Mouse (Mus musculus) megakaryocyte-erythroid progenitor cell, adult 5-6 weeks (primary cell): ENCODE results near the gene St3gal4. TPM values are rescaled to one million over a fixed set of nuclear protein-coding genes. Genes with fewer than 3 reads are reported as not detected.
"Not testable (repeated sequence)": the region's sequence is repeated elsewhere in the genome, so short reads cannot be mapped to it uniquely, and the experiment has no call there.

Experiments
- ATAC-seq: replicated peaks from 2 replicates; pipeline ENCODE4 v1.8.0; 2016; ENCODE audit warnings: mild to moderate bottlenecking, inconsistent platforms; ENCODE audit not compliant: severe bottlenecking, poor library complexity, low FRiP score, low TSS enrichment
- total RNA-seq, 2 experiments: library from RNA; stranded (forward) in 1 of 2; stranded (reverse) in 1 of 2; fragments of 200-1000, 215-1000 nt in 1 of 2; fragments of >200 nt in 1 of 2; fragmentation: Nextera tagmentation in 1 of 2; gene quantifications; 2 replicates each; pipeline ENCODE4 v1.2.3; 2014 to 2017

Gene St3gal4
- total RNA-seq (2014; fragmentation: Nextera tagmentation): 43.1 and 47.0 TPM in 2 replicates
- 24.2 and 31.6 TPM in 2 replicates for total RNA-seq (2017)

- ATAC-seq: no peak
Observed at GRCm38 (mm10) chr9:35119168-35119567, at the start of gene St3gal4. St3gal4 (minus strand) TSS chr9:35119268.

GRCm38 (mm10) chr9:35166798-35167635 is 47.9 kb upstream of the St3gal4 start:
- ATAC-seq: no peak

DNA sequence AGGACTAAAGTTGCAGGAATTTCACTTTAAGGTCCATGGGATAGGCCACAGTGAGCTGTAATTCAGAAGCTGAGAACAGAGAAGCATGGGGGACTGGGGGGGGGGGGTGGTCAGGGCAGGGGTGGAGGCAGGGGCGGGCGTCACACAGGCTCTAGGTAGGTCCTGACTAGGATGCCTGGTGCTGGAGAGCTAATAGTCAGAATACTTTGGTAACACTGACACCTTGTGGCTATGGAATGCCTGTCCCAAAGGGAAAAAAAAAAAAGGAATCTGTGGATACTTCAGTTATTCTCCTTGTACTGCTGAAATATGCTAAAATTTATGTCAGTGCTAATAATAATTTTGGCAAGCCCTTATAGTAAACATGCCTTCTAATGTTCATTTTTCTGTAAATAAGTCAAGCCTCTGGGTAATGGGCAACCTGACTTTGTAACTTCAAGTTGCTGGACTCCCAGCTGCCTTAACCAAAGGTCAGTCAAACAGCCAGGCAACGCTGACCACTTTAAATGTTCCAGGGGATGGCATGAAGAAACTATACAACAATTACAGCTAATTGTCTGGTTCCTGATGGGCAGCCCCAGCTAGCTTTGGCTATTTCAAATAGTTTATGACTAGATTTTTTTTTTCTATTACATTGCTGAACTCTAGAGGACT is 47.2 kb upstream of the St3gal4 start:
- ATAC-seq: 0 out of 2 replicates have a peak, but pooled peaks have one; percentile 19

DNA sequence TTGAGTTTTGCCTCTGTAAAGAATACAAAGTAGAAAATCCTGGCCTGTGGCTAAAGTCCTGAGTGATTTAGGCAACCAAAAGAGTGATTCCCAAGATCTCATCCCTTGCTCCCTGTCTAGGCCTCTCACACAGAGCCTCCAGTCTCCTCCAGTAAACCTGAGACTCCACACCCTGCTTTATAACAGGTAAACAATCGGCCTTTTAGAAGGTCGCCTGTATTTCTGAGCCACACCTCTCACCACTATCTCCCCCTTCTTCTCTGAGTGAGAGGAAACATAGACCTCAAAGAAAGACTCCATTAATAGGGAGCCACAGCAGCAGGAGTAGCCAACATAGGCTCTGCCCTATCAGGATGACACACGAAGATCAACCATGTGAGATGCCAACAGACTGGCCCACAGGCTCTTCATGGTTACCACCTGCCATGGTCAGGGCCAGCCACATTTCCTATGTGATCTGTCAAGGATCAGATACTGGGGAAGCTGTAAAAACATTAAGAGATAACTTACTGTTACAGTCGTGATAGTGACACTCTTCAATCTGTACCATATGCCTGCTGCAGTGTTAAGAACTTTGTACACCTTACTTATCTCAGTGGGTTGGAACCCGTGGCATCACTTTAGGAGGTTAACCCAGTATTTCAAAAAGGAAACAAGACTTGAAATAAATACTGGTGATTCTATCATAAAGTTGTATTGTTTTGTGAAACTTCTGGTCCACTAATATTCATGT is 45.2 kb upstream of the St3gal4 start:
- peak; percentile 88 for ATAC-seq

DNA sequence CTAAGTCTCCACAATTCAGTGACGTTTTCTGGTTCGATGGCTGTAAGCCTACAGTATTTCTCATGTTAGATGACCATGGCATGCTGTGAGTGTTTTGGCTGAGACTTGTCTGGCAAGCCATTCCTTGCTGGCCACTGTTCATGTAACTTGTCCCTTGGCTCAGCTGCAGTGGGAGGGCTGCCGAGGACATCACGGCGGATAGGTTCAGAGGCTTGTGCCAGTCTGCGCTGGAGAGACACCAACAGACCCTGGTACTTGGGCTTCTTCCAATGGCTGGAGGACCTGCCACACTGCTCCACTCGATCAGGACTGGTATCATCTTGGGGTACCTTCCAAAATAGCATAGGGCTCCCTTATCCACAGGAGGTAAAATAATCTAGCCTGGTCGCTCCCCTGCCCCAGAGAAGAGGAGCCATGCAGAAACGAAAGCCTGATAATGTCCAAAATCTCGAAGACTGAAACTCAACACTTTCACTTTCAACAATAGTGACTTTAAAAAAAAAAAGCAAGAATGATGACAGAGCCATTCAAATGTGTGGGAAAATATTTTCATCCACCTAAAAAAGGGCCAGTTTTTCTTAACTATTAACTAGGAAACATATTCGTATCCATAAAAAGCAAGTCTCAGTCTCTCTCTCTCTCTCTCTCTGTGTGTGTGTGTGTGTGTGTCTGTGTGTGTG is 44.1 kb upstream of the St3gal4 start:
- no peak for ATAC-seq

- ATAC-seq: no peak
Observed at GRCm38 (mm10) chr9:35161721-35162120, 42.7 kb upstream of the St3gal4 start.

DNA sequence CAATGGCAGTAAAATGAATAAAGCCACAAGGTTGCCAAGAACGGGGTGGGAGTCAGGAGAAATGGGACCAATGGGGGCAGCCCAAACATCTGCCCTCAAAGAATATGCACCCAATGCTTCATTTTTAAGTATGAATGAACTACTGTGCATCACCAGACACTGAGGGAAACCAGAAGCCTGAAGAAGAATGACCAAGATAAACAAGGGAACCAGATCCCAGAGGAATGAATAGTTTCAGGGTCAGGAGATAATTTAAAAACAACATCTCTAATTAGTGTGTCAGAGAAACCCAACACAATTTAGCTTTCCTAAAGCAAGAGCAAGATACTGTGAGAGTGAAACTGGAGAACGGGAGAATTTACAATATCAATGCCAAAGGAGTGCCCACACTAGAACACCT is 41.6 kb upstream of the St3gal4 start:
- no peak for ATAC-seq

DNA sequence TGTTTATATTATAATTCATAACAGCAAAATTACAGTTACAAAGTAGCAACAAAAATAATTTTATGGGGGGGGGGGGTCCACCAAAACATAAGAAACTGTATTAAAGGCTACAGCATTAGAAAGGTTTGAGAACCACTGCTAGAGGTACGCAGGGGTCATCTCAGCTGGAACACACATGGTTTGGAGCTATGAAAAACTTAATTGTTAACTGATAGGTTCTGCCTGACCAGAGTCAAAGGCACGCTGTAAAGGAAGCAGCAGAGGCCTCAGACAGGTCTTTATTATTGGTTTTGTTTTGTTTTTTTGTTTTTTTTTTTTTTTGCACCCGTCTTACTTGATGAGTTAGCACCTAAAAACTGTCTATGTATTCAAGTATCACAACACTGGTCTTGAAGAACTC is 39.4 kb upstream of the St3gal4 start:
- no peak for ATAC-seq

DNA sequence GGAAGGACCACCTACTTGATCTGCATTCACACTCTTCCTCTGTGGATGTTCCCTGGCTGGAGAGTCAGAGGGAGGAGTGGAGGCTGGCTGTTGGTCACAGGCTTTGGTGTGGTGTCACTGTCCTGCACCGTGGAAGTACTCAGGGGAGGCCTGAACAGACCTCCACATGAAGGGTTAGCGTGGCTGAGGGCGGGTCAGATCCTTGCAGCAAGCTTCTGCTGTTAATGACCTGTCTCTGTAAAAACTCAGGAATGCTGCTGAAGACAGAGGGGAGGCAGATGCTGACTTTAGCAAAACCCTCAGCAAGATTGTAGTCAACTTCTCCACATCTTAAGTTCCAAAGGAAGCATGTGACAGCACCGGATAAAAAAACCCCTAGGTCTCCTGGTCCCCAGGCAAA is 37.8 kb upstream of the St3gal4 start:
- ATAC-seq: no peak

DNA sequence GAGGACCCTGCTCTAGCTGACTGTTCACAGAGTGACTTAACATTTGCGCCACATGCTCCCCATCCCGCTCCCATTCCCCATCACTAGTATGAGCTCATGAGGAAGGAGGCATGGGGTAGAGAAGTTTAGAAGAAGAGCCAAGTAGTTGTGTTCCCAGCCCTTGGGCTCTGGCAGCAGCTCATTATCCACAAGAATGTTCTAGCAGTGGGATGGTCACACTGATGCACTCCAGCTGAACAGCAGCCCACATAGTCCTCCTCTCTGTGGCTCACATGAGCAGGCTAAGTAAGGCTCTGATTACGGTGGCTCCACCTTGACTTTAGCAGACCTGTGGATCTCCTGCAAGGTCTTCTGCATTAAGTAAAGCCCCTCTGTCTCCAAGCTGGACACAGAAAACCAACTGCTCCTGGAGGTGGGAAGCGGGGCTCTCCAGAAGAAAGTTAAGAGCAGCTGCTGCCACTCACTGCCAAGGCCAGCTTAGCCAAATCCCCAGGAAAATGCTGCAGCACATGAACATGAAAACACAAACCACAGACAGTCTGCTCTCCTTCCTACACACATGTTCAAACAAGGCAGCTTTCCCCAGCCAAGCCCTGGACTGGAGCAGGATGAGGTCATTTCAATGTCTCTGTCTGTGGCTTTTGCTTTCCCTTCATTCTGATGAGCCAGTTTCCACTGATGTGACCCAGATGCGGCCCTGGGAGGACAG is 37.1 kb upstream of the St3gal4 start:
- no peak for ATAC-seq

- no peak for ATAC-seq
Observed at GRCm38 (mm10) chr9:35152923-35153322, 33.9 kb upstream of the St3gal4 start.

DNA sequence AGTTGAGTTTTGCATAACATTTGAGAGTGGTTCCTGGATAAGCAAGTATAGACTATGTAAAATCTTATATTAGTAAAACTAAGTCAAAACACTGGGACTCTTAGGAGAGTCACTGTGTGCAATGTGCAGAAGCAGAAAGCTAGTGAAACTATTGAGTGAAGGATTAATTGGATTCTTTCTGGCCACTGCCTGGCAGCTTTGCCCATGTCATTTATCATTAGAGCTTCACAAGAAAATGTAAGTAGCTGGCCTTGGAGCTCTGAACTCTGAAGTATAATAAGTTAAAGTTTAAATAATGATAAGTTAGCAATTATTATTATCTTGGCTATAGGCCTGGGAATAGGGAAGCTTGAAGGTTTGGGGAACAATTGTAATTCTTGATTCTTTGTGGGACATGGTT is 29.8 kb upstream of the St3gal4 start:
- not testable (repeated sequence) for ATAC-seq

DNA sequence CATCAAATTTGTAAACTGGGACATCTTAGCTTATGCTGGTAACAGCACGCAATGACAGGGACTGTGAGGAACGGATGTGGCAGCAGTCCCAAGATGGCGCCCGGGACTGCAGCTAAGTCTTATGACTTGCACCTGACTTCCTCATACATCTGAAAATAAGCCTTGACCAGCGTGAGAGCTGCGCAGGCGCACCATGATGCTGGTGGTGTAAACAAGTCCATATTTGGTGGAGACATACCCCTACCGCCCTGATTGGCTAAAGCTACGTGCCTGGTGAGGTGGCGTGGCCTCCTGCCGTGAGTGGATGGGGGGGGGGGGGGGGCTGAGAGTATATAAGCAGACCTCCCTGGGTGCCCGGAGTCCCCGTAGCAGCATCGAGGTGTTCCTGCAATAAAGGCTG is 28.2 kb upstream of the St3gal4 start:
- ATAC-seq: not testable (repeated sequence)

DNA sequence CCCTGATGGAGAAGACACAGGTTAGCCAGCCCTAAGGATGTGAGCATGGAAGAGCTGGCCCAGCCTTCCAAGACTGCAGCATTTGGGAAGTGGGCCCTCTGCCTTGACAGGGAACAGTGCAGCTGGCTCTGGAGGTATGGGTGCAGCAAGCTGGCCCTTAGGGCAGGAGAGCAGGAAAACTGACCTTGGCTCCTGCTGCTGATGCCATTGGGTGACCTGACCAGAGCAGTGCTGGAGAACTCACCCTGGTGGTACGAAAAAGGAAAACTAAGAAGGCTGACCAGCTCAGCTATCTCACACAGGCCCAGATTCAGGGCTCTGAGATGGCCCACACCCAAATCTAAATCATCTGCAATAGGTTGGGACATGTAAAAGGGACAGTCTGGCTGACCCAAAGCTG is 26.8 kb upstream of the St3gal4 start:
- ATAC-seq: no peak

- ATAC-seq: no peak
Observed at GRCm38 (mm10) chr9:35145118-35145517, 26.1 kb upstream of the St3gal4 start.

DNA sequence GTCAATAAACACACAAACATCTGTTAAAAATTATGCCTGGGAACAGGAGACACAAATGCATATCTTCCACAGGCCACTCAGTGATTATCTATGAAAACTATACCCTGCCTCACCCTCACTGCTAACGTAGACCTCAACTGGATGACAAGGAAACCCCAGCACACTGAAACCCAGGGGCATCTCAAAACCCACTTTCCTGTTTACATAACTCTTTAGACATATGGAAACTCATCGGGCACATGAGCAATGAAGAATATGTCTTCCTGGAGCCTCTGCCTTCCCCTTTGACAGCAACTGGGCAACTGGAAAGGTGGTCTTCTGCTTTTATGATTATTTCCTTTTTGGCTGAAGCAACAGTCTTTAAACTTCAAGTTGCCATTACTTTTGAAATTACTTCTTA is 23.2 kb upstream of the St3gal4 start:
- ATAC-seq: no peak

DNA sequence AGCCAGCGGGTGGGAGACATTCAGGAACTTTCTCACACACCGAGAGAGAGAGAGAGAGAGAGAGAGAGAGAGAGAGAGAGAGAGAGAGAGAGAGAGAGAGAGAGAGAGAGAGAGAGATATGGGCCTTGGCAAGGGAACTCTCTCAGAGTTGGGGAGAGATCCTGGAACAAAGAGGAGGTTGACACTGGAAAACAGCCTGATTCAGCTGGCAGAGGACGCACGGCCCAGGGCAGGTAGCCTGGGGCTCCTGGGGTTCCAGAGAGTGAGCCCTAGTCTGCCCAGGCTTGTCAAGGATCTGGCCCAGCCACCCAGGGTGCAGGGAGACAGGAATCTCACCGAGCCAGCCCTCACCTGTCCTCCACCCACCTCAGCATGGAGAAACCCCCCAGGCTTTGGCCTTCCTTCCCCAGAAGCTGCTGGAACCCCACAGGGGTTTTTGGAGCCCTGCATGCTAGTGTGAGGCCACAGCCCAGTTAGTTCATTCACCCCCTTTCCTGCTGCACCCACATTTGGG is 20.2 kb upstream of the St3gal4 start:
- no peak for ATAC-seq

DNA sequence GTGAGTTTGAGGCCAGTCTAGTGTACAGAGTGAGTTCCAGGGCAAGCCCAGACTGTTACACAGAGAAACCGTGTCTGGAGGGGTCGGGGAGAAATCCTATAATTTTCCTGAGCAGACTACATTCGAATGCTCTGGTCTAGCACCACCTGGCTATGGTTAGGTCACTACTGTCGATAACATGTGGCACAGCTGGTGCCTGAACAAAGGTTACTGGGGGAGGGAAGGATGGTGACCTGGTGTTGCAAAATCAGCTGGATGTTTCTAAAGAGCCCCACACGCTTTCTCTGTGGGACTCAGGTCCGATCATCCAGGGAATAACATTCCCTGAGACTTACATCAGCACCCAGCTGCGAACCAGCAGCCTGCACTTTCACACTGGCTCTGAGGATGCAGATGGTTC is 19.0 kb upstream of the St3gal4 start:
- no peak for ATAC-seq

DNA sequence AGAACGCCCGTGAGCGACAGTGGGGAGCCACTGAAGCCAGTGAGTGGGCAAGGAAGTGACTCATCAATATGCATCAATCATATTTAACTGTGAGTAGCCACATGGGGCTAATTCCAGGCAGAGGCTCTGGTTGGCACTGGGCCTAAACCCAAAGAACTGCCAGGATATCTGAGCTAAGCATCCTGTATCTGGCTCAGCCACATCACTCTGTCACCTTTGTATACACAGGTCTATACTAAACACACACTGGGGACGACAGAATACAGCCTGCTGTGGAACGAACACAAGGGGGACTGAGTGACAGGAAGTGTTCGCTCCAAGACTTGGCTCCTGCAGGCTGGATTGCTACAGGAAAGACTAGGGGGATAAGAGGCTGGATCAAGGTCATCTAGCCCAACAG is 16.5 kb upstream of the St3gal4 start:
- peak; percentile 62; the same call in 1 of the 2 replicates for ATAC-seq
